Mouse (Mus musculus): ENCODE results near the gene Ndufa1. TPM values are rescaled to one million over a fixed set of nuclear protein-coding genes. Genes with fewer than 3 reads are reported as not detected.

The Ndufa1 gene
- total and polyA plus RNA-seq, 2 experiments from 2014 or later, result 157 to 756 TPM

GRCm38 (mm10) chrX:37141732-37142131 is 49.2 kb downstream of the Ndufa1 start:
- ATAC-seq (ENCODE audit: low FRiP score) (no peak), DNase-seq (ENCODE audit: low spot score) (no peak)
- H3K36me3 ChIP-seq (ENCODE audit: insufficient read depth, low read length), result no peaks in the 10 kb centered on the region
- H3K27ac ChIP-seq (ENCODE audit: low read depth, low read length), result no peak overlapping the region
- H3K4me1 ChIP-seq (ENCODE audit: insufficient read depth, low read length), result no peaks in the 10 kb centered on the region
- no peaks in the 10 kb centered on the region for H3K27me3 ChIP-seq (ENCODE audit: insufficient read depth, low read length)
- H3K9me3 ChIP-seq (ENCODE audit: low read length), result no peaks in the 10 kb centered on the region
- 88% methylated on average over 3 of the region's 3 CpGs for WGBS
- H3K4me3 ChIP-seq (ENCODE audit: low read depth, low read length), result no peak overlapping the region
- no peak overlapping the region for H3K4me2 ChIP-seq (ENCODE audit: low read depth, low read length, poor library complexity, severe bottlenecking)
- no peak for TF ChIP-seq CTCF (IDR thresholded peaks at IDR 0.05)
- no peak overlapping the region for H3K9ac ChIP-seq (replicated peaks; ENCODE audit: low read length, poor library complexity, severe bottlenecking)

Other genes starting within 250 kb of the Ndufa1 start
- 81.4 and 137 TPM in 2 replicates for gene Sept6, start 199.4 kb downstream of the Ndufa1 start, total RNA-seq (2014; rRNA removed)
- 65.1 and 66.2 TPM in 2 replicates for gene Sept6, start 199.4 kb downstream of the Ndufa1 start, polyA plus RNA-seq (2015; fragmentation: Nextera tagmentation; extraction: Ambion mirVana)
- not detected in 2 replicates for gene Sowahd, start 142.3 kb downstream of the Ndufa1 start, total RNA-seq (2014; rRNA removed)
- 0.16 TPM in 1 of 2 replicates, not detected in the other for gene Sowahd, start 142.3 kb downstream of the Ndufa1 start, polyA plus RNA-seq (2015; fragmentation: Nextera tagmentation; extraction: Ambion mirVana)
- gene Rpl39, start 105.8 kb downstream of the Ndufa1 start, total RNA-seq (2014; rRNA removed), result 128 TPM in 2 replicates
- 305 and 335 TPM in 2 replicates for gene Rpl39, start 105.8 kb downstream of the Ndufa1 start, polyA plus RNA-seq (2015; fragmentation: Nextera tagmentation; extraction: Ambion mirVana)
- gene Upf3b, start 80.8 kb downstream of the Ndufa1 start, total RNA-seq (2014; rRNA removed), result 11.0 and 15.1 TPM in 2 replicates
- 21.6 and 27.2 TPM in 2 replicates for gene Upf3b, start 80.8 kb downstream of the Ndufa1 start, polyA plus RNA-seq (2015; fragmentation: Nextera tagmentation; extraction: Ambion mirVana)
- gene Nkap, start 64.4 kb downstream of the Ndufa1 start, total RNA-seq (2014; rRNA removed), result 28.2 and 31.8 TPM in 2 replicates
- 24.4 and 31.8 TPM in 2 replicates for gene Nkap, start 64.4 kb downstream of the Ndufa1 start, polyA plus RNA-seq (2015; fragmentation: Nextera tagmentation; extraction: Ambion mirVana)
- gene Akap14, start 22.3 kb downstream of the Ndufa1 start, total RNA-seq (2014; rRNA removed), result 0.27 TPM in 1 of 2 replicates, not detected in the other
- gene Akap14, start 22.3 kb downstream of the Ndufa1 start, polyA plus RNA-seq (2015; fragmentation: Nextera tagmentation; extraction: Ambion mirVana), result 0.54 and 0.56 TPM in 2 replicates
- gene Rnf113a1, start 82 bp upstream of the Ndufa1 start, total RNA-seq (2014; rRNA removed), result 9.3 and 9.7 TPM in 2 replicates
- gene Rnf113a1, start 82 bp upstream of the Ndufa1 start, polyA plus RNA-seq (2015; fragmentation: Nextera tagmentation; extraction: Ambion mirVana), result 26.8 and 30.2 TPM in 2 replicates
- not detected in 2 replicates for gene Gm9, start 19.9 kb upstream of the Ndufa1 start, total RNA-seq (2014; rRNA removed)
- gene Gm9, start 19.9 kb upstream of the Ndufa1 start, polyA plus RNA-seq (2015; fragmentation: Nextera tagmentation; extraction: Ambion mirVana), result not detected in 2 replicates
- not detected in 2 replicates for gene Rhox1, start 31.1 kb upstream of the Ndufa1 start, total RNA-seq (2014; rRNA removed)
- gene Rhox1, start 31.1 kb upstream of the Ndufa1 start, polyA plus RNA-seq (2015; fragmentation: Nextera tagmentation; extraction: Ambion mirVana), result not detected in 2 replicates
- gene Rhox2a, start 53.8 kb upstream of the Ndufa1 start, total RNA-seq (2014; rRNA removed), result not detected in 2 replicates
- 0.20 TPM in 1 of 2 replicates, not detected in the other for gene Rhox2a, start 53.8 kb upstream of the Ndufa1 start, polyA plus RNA-seq (2015; fragmentation: Nextera tagmentation; extraction: Ambion mirVana)
- not detected in 2 replicates for gene Rhox3a, start 58.8 kb upstream of the Ndufa1 start, total RNA-seq (2014; rRNA removed)
- not detected in 2 replicates for gene Rhox3a, start 58.8 kb upstream of the Ndufa1 start, polyA plus RNA-seq (2015; fragmentation: Nextera tagmentation; extraction: Ambion mirVana)
- gene Rhox4a, start 74.2 kb upstream of the Ndufa1 start, total RNA-seq (2014; rRNA removed), result not detected in 2 replicates
- not detected in 2 replicates for gene Rhox4a, start 74.2 kb upstream of the Ndufa1 start, polyA plus RNA-seq (2015; fragmentation: Nextera tagmentation; extraction: Ambion mirVana)
- not detected in 2 replicates for gene Rhox3a2, start 188.9 kb upstream of the Ndufa1 start, total RNA-seq (2014; rRNA removed)
- not detected in 2 replicates for gene Rhox3a2, start 188.9 kb upstream of the Ndufa1 start, polyA plus RNA-seq (2015; fragmentation: Nextera tagmentation; extraction: Ambion mirVana)
- gene Rhox4a2, start 199.7 kb upstream of the Ndufa1 start, total RNA-seq (2014; rRNA removed), result not detected in 2 replicates
- gene Rhox4a2, start 199.7 kb upstream of the Ndufa1 start, polyA plus RNA-seq (2015; fragmentation: Nextera tagmentation; extraction: Ambion mirVana), result not detected in 2 replicates
- gene Rhox2b, start 220.9 kb upstream of the Ndufa1 start, total RNA-seq (2014; rRNA removed), result not detected in 2 replicates
- gene Rhox2b, start 220.9 kb upstream of the Ndufa1 start, polyA plus RNA-seq (2015; fragmentation: Nextera tagmentation; extraction: Ambion mirVana), result not detected in 2 replicates
- not detected in 2 replicates for gene Rhox4b, start 241.3 kb upstream of the Ndufa1 start, total RNA-seq (2014; rRNA removed)
- gene Rhox4b, start 241.3 kb upstream of the Ndufa1 start, polyA plus RNA-seq (2015; fragmentation: Nextera tagmentation; extraction: Ambion mirVana), result not detected in 2 replicates